Mouse (Mus musculus): ENCODE results near the gene Shisa6.

Gene Shisa6

DNA sequence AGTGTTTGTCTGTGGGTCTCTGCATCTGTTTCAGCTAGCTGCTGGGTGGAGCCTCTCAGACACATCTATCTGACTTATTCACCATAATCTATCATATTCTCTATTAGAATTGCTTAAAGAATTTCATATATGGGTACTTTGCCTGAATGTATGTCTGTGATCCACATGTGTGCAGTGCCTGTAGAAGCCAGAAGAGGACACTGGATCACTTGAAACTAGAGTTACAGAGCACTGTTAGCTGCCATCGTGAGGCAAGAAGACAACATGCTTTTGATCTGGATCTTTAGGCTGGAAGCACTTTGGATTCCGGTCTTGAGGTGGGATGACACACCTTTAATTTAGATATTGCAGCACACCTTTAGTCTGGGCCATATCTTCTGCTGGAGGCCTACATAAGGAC, 289.2 kb downstream of the Shisa6 start:
- in situ Hi-C loops (cut with MboI, MseI): no loop called here

DNA sequence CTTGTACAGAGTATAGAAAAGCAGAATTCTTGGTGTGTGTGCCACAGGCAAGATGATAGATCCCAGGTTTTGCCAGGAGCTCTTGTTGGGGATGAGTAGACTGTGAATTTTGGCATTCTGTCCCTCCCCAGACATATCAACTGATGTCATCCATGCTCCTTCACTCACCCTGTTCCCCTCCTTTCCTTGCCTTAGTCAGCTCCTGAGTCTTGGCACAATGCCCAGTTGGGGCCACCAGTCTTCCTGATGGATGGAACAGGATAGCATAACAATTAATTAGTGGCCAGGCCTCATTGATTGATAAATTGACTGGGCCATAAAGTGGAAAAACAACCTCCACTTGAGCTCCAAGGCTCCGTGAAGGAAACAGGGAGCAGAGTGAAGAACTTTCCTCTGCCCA, 292.9 kb downstream of the Shisa6 start:
- in situ Hi-C loops (cut with MboI, MseI): no loop called here

DNA sequence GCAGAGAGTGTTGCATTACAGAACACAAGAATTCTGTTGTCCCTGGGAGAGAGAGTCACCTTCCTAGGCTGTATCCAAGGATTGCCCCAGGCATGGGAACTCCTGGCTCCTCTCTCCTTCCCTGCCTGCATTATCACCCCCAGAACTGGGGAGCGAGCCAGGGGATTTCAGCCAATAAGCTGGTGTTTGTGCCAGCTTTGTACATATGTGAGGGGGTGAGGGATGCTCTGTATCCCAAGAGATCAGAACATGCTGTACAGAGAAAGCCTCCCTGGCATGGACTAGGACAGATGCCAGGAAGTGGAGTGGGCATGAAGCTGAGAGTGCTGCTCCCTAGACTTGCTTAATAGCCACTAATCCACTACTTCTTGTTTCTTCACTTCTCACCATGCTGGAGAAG, 303.6 kb downstream of the Shisa6 start:
- in situ Hi-C loops (cut with MboI, MseI): no loop called here

DNA sequence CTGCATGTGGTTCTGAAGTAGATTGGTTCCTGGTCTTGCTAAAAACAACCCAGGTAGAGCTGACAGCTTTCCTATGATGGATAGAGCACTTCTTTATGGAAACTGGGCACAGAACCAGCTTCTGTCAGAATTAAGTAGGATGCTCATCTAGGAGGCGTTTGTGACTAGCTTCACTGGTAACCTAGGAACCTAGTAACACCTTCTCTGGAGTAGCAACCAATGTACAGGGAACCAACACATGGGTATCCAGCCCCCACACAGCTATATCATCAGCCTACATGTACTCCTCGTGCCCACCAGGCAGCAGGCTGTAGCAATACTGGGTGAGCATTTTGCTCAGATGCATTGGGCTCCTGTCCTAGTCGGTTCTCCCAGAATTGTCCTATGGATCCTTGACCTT, 307.3 kb downstream of the Shisa6 start:
- in situ Hi-C loops (cut with MboI, MseI): no loop called here

DNA sequence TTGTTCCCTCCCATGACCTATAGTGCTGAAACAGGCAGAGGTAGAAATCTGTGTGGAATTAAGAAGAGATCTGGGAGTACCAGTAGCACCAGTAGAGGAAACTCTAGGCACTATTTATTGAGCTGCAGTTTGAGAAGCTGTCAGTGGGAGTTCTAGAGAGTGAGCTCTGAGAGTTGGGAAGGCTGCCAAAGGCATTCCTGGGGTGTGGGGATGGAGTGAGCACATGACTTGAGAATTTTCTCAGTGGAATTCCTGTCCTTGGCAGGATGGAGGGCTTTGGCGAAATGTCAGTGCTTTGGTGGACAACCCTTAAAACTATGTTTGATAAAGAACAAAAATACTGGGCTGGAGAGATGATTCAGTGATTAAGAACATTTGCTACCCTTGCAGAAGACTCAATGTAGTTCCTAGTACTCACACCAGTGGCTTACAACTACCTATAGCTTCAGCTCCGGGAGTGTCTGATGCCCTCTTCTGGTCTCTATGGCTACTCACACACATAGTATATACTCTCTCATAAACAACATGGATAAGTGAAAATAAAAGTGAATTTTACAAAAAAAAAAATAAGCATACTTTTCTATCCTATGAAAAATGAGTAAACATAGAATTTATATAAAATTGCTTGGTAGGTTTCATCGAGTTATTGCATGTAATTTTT, 337.0 kb downstream of the Shisa6 start:
- in situ Hi-C loops (cut with MboI, MseI): no loop called here

DNA sequence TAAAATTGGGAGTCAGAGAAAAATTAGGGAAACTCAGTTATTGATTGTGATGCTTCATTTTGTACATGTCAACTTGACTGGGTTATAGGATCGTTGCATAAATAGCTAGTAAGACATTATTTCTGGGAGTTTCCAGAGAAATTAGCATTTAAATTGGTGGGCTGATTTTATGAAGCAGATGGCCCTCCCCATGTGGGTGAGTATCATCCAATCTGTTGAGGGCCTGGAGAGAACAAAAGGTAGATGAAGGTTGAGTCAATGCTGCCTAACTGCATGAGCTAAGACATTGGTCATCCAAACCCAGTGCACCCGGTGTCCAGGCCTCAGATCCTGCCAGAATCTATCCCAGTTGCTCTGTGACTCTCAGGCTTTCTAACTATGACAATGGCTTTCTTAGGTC, 337.6 kb downstream of the Shisa6 start:
- in situ Hi-C loops (cut with MboI, MseI): no loop called here

DNA sequence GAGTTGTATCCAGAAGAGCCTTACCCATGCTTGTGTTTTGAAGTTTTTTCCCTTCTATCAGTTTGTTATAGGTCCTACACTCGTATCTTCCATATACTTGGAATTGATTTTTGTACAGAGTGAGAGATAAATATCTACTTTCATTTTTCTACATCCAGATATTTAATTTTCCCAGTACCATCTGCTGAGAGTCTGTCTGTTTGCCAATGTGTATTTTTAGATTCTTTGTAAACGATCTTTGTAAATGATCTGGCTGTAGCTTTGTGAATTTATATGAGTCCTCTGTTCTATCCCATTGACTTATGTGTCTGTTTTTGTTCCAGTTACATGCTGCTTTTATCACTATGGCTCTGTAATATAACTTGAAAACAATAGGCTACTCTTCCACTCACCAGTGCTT, 348.0 kb downstream of the Shisa6 start:
- in situ Hi-C loops (cut with MboI, MseI): no loop called here

DNA sequence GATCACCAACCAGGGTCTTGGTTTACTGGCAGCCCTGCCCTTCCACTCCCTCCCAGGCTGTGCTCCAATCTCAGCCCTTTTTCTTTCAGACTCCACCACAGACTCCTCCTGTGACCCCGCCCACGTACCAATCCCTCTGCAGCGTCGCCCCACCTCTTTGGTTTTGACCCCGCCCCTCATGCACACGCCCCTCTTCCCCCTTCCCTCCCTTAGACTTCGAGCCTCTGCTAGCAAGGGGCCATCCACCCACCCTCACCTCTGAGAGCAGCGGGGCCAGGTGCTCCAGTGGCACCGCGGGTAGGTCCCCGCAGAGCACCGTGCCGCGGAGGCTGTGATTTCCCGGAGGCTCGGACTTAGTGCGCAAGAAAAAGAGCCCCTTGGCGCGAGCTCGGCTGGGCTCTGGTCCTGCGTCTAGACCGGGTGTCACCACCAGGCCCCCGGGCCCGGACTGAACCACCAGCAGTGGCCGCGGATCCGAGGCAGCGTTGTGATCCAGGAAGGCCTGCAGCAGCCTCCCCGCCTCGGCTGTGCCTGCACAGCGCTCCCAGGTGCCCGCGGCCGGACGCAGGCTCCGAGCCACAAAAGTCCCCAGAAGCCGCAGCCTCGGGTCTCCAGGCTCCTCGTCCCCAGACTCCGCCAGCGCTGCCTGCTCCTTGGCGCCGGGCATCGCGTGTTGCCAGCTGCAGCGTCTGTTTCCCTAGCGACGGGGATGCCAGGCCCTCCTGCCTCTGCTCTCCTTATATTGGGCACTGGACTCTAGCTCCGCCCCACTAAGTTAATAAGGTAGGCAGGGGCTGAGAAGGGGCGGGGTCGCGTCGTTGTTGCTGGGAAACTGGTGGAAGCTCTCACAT, 357.7 kb downstream of the Shisa6 start, which contains the start of gene Dnah9:
Dnah9 (minus strand) TSS at position 751 of the 851 bp plus-strand sequence.
- in situ Hi-C loops (cut with MboI, MseI): loop anchor here (10.0 kb wide), 1 partner anchor 1253 kb away; no protein-coding TSS in a partner anchor

DNA sequence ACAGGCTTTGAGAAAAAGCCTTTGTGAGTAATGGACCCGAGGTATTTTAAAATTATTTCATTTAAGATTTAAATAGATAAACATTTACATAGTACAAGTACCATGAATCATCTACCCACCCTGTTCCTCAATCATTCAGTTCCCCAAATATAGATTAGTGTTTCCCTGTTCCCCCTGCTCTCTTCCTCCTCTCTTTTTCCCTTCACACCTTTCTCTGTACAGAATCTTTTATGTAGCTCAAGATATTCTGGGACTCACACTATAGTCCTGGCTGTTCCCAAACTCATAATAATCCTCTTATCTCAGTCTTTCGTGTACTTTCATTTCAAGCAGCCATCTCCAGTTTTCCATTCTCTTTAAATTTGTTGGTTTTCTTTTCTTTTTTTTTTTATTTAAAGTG, 361.7 kb downstream of the Shisa6 start:
- in situ Hi-C loops (cut with MboI, MseI): loop anchor here (10.0 kb wide), 1 partner anchor 1249 kb away; no protein-coding TSS in a partner anchor

Measured in T-helper 1 cell (primary cell).